Mouse (Mus musculus) stomach, postnatal 0 days (tissue): Measurements from ENCODE around the gene Gm3115. TPM values are rescaled to one million over a fixed set of nuclear protein-coding genes. Genes with fewer than 3 reads are reported as not detected.
"Not testable (repeated sequence)": the region's sequence is repeated elsewhere in the genome, so short reads cannot be mapped to it uniquely, and the experiment has no call there.

Experiments used
- ATAC-seq: fragments of 200-750 bp; cut with Nextera tagmentation; 2 replicates; pipeline ENCODE4 v1.8.0; 2017; ENCODE audit not compliant: low FRiP score, low TSS enrichment
- DNase-seq: peaks from one replicate; pipeline ENCODE4 v3.0.0-alpha.2; 2016; ENCODE audit warnings: low spot score
- H3K27ac ChIP-seq: fragments of 300-500 bp; sonication (generic); replicated peaks from 2 replicates; pipeline ENCODE4 v1.5.1; 2014; ENCODE audit warnings: mild to moderate bottlenecking, control low read depth
- H3K27me3 ChIP-seq: fragments of 300-500 bp; sonication (generic); 2 replicates; pipeline ENCODE4 v1.6.1; 2014; ENCODE audit warnings: low read length; ENCODE audit not compliant: control insufficient read depth, insufficient read depth
- H3K36me3 ChIP-seq: fragments of 300-500 bp; sonication (generic); 2 replicates; pipeline ENCODE4 v1.6.1; 2014; ENCODE audit warnings: low read length, mixed read lengths; ENCODE audit not compliant: control insufficient read depth, insufficient read depth
- H3K4me1 ChIP-seq: fragments of 300-500 bp; sonication (generic); replicated peaks from 2 replicates; pipeline ENCODE4 v1.6.1; 2014; ENCODE audit warnings: antibody characterized with exemption; ENCODE audit not compliant: control insufficient read depth, insufficient read depth
- H3K4me2 ChIP-seq: fragments of 300-500 bp; sonication (generic); replicated peaks from 2 replicates; pipeline ENCODE4 v1.6.1; 2014; ENCODE audit warnings: low read depth, mild to moderate bottlenecking, control low read depth, moderate library complexity
- H3K4me3 ChIP-seq: fragments of 300-500 bp; sonication (generic); 2 replicates; pipeline ENCODE4 v1.5.1; 2014; ENCODE audit warnings: low read depth, low read length, control low read depth
- H3K9ac ChIP-seq: fragments of 300-500 bp; sonication (generic); 2 replicates; pipeline ENCODE4 v1.6.1; 2014; ENCODE audit warnings: mild to moderate bottlenecking, low read length, control low read depth, mixed read lengths
- H3K9me3 ChIP-seq: fragments of 300-500 bp; sonication (generic); 2 replicates; pipeline ENCODE4 v1.6.1; 2016; ENCODE audit warnings: low read length; ENCODE audit not compliant: control insufficient read depth
- WGBS: fragments of 180-500 bp; shearing (Covaris S2); extraction: QIAGEN DNeasy Blood & Tissue Kit; methylation state at CpG from one replicate; pipeline ENCODE4 v1.1.7; 2014; 5-methylcytosine and 5-hydroxymethylcytosine counted together
- polyA plus RNA-seq: library from polyadenylated mRNA; unstranded; fragments of >200 nt; fragmentation: Nextera tagmentation; extraction: Ambion mirVana; gene quantifications from 2 replicates; pipeline ENCODE4 v1.2.1, GENCODE M21; 2015

Gene Gm3115
- polyA plus RNA-seq = not detected in 2 replicates

- H3K27ac ChIP-seq, H3K4me1 ChIP-seq, H3K9me3 ChIP-seq, H3K27me3 ChIP-seq, H3K4me3 ChIP-seq, ATAC-seq, H3K4me2 ChIP-seq, DNase-seq, H3K36me3 ChIP-seq, H3K9ac ChIP-seq: not testable (repeated sequence)
- WGBS = 60% methylated on average over 3 of the region's 3 CpGs
Measured at GRCm38 (mm10) chr14:4083820-4084219, at the start of gene Gm3115. TSS of gene Gm3115 (plus strand) at chr14:4084120.

- peak; percentile 12 for DNase-seq
- H3K27me3 ChIP-seq, H3K4me1 ChIP-seq, H3K27ac ChIP-seq, H3K9me3 ChIP-seq, H3K36me3 ChIP-seq, H3K9ac ChIP-seq, ATAC-seq: not testable (repeated sequence)
- peak within 1 kb of the TSS; percentile 34 for H3K4me2 ChIP-seq
- under 1% methylated on average over 15 of the region's 37 CpGs for WGBS
- H3K4me3 ChIP-seq = peak within 1 kb of the TSS; percentile 22; the same call in 1 of the 2 replicates
Measured at GRCm38 (mm10) chr14:4110426-4110825, 26.5 kb downstream of the Gm3115 start, which contains the start of gene Gm8108. TSS of gene Gm8108 (plus strand) at chr14:4110526.

- not testable (repeated sequence) for H3K9ac ChIP-seq, H3K4me3 ChIP-seq, H3K36me3 ChIP-seq, H3K9me3 ChIP-seq, H3K4me1 ChIP-seq, H3K4me2 ChIP-seq, H3K27ac ChIP-seq, ATAC-seq, H3K27me3 ChIP-seq, DNase-seq
- 81% methylated on average over 4 of the region's 4 CpGs for WGBS
Measured at GRCm38 (mm10) chr14:4141646-4142045, 57.7 kb downstream of the Gm3115 start.

Other genes starting within 250 kb of the Gm3115 start
- 0.53 TPM in 1 of 2 replicates, not detected in the other for gene Gm3033, start 237.9 kb upstream of the Gm3115 start, polyA plus RNA-seq
- 0.19 TPM in 1 of 2 replicates, not detected in the other for gene Gm2916, start 199.9 kb upstream of the Gm3115 start, polyA plus RNA-seq
- not detected in 2 replicates for gene Gm3029, start 152.4 kb upstream of the Gm3115 start, polyA plus RNA-seq
- gene Gm3095, start 120.6 kb upstream of the Gm3115 start, polyA plus RNA-seq = not detected in 2 replicates
- 0.05 TPM in 1 of 2 replicates, not detected in the other for gene Gm3099, start 85.7 kb upstream of the Gm3115 start, polyA plus RNA-seq
- gene Gm5796, start 60.2 kb upstream of the Gm3115 start, polyA plus RNA-seq = 0.07 and 0.15 TPM in 2 replicates
- gene Gm8108, start 26.4 kb downstream of the Gm3115 start, polyA plus RNA-seq = 0.50 TPM in 1 of 2 replicates, not detected in the other
- gene Gm3127, start 80.9 kb downstream of the Gm3115 start, polyA plus RNA-seq = not detected in 2 replicates
- gene Gm2974, start 98.5 kb downstream of the Gm3115 start, polyA plus RNA-seq = 0.10 and 0.22 TPM in 2 replicates
- not detected in 2 replicates for gene Gm3138, start 165.5 kb downstream of the Gm3115 start, polyA plus RNA-seq
- 0.11 TPM in 1 of 2 replicates, not detected in the other for gene Gm3149, start 233.2 kb downstream of the Gm3115 start, polyA plus RNA-seq